Mouse (Mus musculus): ENCODE measurements around the gene Map4k4.

Map4k4 gene

DNA sequence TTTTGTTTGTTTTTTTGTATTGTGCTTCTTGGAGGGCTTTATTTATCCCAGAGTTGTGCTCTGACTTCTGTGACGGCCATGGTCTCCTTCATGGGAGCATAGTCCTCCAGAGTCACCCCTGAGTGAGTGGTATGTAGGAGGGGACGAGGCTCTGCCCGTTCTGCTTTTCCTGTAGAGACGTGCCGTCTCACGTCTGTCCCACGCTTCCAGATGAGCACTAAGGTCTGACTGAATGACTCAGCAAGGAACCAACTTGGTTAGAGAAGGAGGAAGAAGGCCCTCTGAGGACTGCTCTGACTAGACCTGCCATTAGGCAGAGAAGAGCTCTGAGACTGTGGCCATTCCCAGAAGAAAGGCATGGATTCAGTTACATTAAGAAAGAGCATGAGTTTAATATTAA lies 68.3 kb downstream of the Map4k4 start:
- DNase-seq: no peak

GRCm38 (mm10) chr1:39969771-39970406 lies 69.2 kb downstream of the Map4k4 start:
- DNase-seq: peak; percentile 56

GRCm38 (mm10) chr1:39972411-39972810 lies 71.7 kb downstream of the Map4k4 start:
- no peak for DNase-seq

DNA sequence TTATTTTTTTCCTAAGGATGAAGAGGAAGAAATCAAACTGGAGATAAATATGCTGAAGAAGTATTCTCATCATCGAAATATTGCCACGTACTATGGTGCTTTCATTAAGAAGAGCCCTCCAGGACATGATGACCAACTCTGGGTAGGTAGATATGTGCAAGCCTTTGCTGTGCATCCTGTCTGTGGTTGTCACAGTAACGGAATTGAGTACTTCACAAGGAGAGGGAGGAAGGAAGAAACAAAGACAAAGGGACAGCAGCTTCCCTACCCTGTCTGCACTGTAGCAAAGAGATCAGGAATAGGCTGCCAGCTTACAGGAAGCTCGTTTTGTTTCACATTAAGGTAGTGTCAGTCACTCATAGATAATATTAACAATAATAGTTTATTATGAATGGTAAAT lies 73.2 kb downstream of the Map4k4 start:
- DNase-seq: no peak

DNA sequence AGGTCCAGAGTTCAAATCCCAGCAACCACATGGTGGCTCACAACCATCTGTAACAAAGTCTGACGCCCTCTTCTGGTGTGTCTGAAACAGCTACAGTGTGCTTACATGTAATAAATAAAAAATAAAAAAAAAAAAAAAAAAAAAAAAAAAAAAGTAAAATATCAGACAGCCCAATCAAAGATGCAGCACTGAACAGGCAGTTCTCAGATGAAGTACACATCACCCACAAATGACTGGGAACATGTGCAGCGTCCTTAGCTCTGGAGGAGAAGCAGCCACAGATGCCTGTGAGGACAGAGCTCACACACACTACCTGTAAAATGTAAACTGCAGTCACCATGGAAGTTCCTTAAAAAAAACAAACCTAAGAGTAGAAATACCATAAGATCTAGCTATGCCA lies 74.3 kb downstream of the Map4k4 start:
- no peak for DNase-seq

- DNase-seq: no peak
Observed at GRCm38 (mm10) chr1:39976107-39976506, 75.4 kb downstream of the Map4k4 start.

- peak; percentile 15 for DNase-seq
Observed at GRCm38 (mm10) chr1:39976847-39977744, 76.4 kb downstream of the Map4k4 start.

GRCm38 (mm10) chr1:39978781-39979486 lies 78.2 kb downstream of the Map4k4 start:
- DNase-seq: no peak

- DNase-seq: no peak
Observed at GRCm38 (mm10) chr1:39980314-39981290, 79.9 kb downstream of the Map4k4 start.

- no peak for DNase-seq
Observed at GRCm38 (mm10) chr1:39981970-39982369, 81.3 kb downstream of the Map4k4 start.

GRCm38 (mm10) chr1:39982727-39983487 lies 82.2 kb downstream of the Map4k4 start:
- DNase-seq: peak; percentile 14

DNA sequence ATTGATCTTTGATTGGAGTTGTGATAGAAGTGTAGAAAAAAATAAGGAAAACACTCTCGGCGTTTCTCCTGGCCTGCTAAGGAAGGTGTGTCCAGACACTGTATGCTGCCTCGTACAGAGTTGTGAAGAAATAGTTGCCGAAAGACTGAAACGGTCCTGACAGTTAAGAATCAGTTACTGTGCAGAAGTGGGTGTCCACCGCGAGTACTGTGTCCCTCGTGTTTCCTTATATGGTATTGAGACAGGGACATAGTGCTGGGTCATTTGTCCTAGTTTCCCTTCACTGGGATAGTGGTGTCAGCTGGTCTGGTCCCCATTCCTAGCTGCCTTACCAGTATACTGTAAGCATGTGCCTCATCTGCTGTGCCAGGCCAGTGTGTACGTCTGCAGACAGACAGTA lies 83.6 kb downstream of the Map4k4 start:
- no peak for DNase-seq

DNA sequence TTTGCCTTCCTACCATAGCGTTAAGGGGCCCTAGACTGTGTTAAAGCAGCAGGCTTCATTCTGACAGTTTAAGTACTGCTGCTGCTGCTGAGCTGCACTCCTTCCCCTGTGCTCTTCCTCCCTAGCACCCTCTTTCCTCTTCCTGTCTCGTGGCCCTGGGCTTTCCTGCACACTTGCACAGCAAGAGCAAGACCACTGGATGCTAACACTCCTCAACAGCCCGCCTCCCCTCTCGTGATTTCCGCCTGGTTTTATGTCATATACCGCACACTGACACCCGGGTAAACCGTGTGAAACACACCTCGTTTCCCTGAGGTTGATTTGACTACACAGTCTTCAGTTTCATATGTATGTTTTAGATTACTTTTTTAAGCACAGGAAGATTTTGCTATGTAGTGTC lies 86.1 kb downstream of the Map4k4 start:
- DNase-seq: no peak

- DNase-seq: no peak
Observed at GRCm38 (mm10) chr1:39988841-39989240, 88.1 kb downstream of the Map4k4 start.

DNA sequence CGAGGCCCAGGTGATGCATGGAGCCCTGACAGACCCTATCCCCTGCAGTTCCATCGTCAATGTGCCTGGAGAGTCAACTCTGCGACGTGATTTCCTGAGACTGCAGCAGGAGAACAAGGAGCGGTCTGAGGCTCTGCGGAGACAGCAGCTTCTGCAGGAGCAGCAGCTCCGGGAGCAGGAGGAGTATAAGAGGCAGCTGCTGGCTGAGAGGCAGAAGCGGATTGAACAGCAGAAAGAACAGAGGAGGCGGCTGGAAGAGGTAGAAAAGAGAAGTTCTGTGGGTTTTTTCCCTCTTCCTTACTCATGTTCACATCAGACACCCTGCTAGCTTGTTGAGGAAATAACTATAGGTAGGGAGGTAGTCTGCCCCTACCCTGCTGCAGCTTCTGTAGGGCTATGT lies 89.3 kb downstream of the Map4k4 start:
- DNase-seq: no peak

DNA sequence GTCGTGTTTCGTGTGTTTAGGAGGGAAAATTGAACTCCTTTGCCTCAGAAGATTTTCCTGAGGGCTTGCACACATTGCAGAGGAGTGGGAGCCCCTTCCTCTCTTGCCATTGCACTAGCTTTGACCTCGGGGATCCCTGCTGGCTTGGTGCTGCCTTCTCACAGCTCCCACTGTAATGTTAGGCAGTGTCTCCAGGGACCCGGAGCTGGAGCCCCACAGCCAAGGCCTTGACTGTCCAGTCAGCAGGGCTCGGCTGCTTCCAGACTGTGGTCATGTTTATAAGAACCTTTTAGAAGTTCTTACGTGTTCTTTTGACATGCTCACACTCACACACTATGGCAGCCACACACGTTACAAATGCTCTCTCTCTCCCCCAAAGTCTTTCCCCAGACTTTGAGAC lies 93.2 kb downstream of the Map4k4 start:
- DNase-seq: no peak

DNA sequence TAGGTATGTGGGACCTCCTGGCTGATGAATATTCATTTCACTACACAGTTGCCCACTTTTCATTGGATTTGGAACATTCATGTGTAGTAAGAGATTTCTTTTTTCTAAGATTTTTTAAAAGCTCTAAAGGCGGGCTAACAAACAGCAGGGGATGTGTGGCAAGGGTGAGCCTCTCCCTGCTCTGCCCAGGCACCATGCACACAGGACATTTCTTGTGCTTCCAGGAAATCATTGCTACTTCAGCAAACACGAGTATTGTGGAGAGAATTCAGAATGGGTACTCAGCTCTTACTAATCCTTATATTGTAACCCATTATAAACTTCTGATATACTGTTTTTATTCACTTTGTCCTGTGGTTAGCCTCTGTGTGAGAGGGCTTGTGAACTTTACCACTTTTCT lies 94.9 kb downstream of the Map4k4 start:
- DNase-seq: no peak

- DNase-seq: no peak
Observed at GRCm38 (mm10) chr1:40000476-40000875, 99.8 kb downstream of the Map4k4 start.

DNA sequence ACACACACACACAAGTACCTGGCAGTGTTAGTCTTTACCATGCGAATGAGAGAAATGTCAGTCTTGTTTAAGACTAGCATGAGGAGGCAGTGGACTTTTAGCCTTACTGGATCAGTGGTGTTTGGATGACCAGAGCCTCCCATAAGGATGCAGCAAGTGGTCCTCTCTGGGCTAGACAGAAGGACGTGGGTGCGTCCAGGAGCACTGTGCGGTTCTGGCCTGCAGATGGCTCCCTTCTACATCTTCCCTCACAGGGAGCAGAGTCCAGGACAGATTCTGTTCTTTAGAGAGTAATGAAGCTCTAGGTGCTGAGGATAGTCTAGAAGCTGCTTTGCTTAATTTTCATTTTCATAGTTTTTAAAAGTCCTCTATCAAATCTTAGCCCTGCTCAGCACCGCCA lies 100.2 kb downstream of the Map4k4 start:
- peak; percentile 37 for DNase-seq

- DNase-seq: no peak
Observed at GRCm38 (mm10) chr1:40002129-40002727, 101.5 kb downstream of the Map4k4 start.

DNA sequence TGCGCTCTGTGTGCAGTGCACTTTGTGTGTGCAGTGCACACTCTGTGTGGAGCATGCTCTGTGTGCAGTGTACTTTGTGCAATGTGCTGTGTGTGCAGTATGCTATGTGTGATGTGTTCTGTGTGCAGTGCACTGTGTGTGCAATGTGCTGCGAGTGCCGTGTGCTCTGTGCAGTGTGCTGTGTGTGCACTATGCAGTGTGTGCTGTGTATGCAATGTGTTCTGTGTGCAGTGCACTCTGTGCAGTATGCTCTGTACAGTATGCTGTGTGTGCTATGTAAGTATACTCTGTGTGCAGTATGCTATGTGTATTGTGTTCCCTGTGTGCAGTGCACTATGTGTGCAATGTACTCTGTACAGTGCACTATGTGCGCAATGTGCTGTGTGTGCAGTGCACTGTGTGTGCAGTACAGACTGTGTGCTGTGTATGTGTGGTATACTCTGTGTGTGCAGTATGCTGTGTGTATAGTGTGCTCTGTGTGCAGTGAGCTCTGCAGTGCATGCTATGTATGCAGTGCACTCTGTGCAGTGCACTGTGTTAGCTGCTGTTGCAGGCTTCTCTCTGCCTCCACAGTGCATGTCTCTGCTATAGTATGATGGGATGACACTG lies 105.4 kb downstream of the Map4k4 start:
- DNase-seq: no peak

Data from embryo, embryonic 11 days (tissue).